Mouse (Mus musculus): ENCODE measurements around the gene Ptpn3.

DNA sequence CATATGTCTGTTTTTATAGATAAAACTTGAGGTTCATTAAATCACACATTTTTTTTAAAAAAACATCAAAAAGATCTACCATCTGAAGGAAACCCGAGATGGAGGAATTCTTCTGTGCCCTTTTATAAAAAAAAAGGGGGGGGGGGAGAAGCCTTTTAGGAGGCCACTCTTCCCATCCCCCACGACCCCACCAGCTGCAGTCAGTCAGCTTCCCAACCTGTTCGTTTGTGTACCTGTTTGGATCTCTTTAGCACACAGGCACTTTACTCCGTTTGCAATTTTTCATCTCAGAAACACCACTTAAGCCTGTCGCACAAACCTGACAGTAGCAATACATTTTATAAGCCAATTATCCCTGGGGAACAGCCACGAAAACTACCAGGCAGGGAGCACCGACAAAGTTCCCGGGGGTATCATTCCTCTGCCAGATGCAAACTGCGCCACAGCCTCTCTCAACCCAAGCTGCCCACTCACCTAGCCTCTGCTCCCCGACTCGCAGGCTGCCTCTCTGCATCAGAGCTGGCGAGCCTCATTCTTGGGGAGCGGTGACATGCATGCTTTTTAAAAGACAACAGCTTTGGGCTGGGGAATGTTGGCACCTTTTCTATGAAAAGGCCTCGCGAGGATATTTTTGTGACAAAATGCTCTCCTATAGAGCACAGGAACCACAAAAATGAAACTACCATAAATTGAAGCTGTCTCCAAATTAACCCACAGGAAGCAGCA, 160.5 kb downstream of the Ptpn3 start:
- TF ChIP-seq CTCF (IDR thresholded peaks at IDR 0.05; ENCODE audit: low read depth, low read length) (no peak), POLR2A (IDR thresholded peaks at IDR 0.05; ENCODE audit: extremely low read depth, insufficient read depth, low read length) (no peak)
